Mouse (Mus musculus): Measurements from ENCODE around the gene Fam216a.

- no peak for TF ChIP-seq RCOR1 (conservative IDR thresholded peaks at IDR 0.05; ENCODE audit: low read depth, low read length)
- TF ChIP-seq POLR2AphosphoS2 (IDR thresholded peaks at IDR 0.05; ENCODE audit: low read depth, low read length): no peak
- TF ChIP-seq POLR2A (IDR thresholded peaks at IDR 0.05; ENCODE audit: low read depth, low read length): no peak
- TF ChIP-seq JUND (conservative IDR thresholded peaks at IDR 0.05; ENCODE audit: low read depth, low read length): no peak
These were observed 29.1 kb upstream of the Fam216a start for GRCm38 (mm10) chr5:122401303-122401640.

All from CH12.LX (cell line).